Mouse (Mus musculus): ENCODE data around the gene Asb2. TPM values are rescaled to one million over a fixed set of nuclear protein-coding genes. Genes with fewer than 3 reads are reported as not detected.

Gene Asb2
- total RNA-seq, 1 experiment, result 0.27 TPM

GRCm38 (mm10) chr12:103393528-103393927 lies 37.7 kb upstream of the Asb2 start:
- Histone ChIP-seq H3K9ac (ENCODE audit: insufficient read depth, low read depth, low read length, poor library complexity, severe bottlenecking) (no peak overlapping the region), H3K4me1 (ENCODE audit: control insufficient read depth in 2 of 2, insufficient read depth in 2 of 2, low read length in 2 of 2, poor library complexity in 1 of 2) (peaks cover 0 to 3% of the 10 kb centered on the region in 2 experiments; a peak in 1 of 4 replicates), H3K36me3 (ENCODE audit: control insufficient read depth, insufficient read depth, low read length, poor library complexity, severe bottlenecking) (no peaks in the 10 kb centered on the region), H3K27ac (ENCODE audit: insufficient read depth, low read depth, low read length, poor library complexity, severe bottlenecking) (no peak overlapping the region), H3K4me3 (ENCODE audit: insufficient read depth in 1 of 2, low read depth in 1 of 2, low read length in 2 of 2, poor library complexity in 1 of 2, severe bottlenecking in 1 of 2) (no peak overlapping the region), H3K9me3 (ENCODE audit: control insufficient read depth, insufficient read depth, low read depth, low read length) (no peaks in the 10 kb centered on the region)
- in situ Hi-C loops (cut with MboI; ENCODE audit: low sequenced_read_pairs in 2 of 2, unreplicated experiment in 2 of 2), result no loop called here
- DNase-seq (ENCODE audit: low read depth, low spot score), result no peak
- TF ChIP-seq HCFC1 (IDR thresholded peaks at IDR 0.05; ENCODE audit: borderline replicate concordance, insufficient read depth, low read length) (no peak), ZNF384 (IDR thresholded peaks at IDR 0.05; ENCODE audit: low read depth, low read length) (no peak)

- in situ Hi-C loops (cut with MboI; ENCODE audit: low sequenced_read_pairs in 2 of 2, unreplicated experiment in 2 of 2), result no loop called here
- no peak for DNase-seq (ENCODE audit: low read depth, low spot score)
- H3K9ac ChIP-seq (ENCODE audit: insufficient read depth, low read depth, low read length, poor library complexity, severe bottlenecking), result no peak overlapping the region
- TF ChIP-seq HCFC1 (IDR thresholded peaks at IDR 0.05; ENCODE audit: borderline replicate concordance, insufficient read depth, low read length) (no peak), ZNF384 (IDR thresholded peaks at IDR 0.05; ENCODE audit: low read depth, low read length) (no peak), ZC3H11A (IDR thresholded peaks at IDR 0.05; ENCODE audit: borderline replicate concordance, low read depth, low read length) (no peak), CHD2 (IDR thresholded peaks at IDR 0.05; ENCODE audit: low read depth, low read length) (no peak), MAFK (IDR thresholded peaks at IDR 0.05; ENCODE audit: insufficient read depth, low read depth, low read length) (no peak)
- no peak overlapping the region for H3K27ac ChIP-seq (ENCODE audit: insufficient read depth, low read depth, low read length, poor library complexity, severe bottlenecking)
- H3K4me3 ChIP-seq (ENCODE audit: insufficient read depth in 1 of 2, low read depth in 1 of 2, low read length in 2 of 2, poor library complexity in 1 of 2, severe bottlenecking in 1 of 2), result no peak overlapping the region
- H3K36me3 ChIP-seq (ENCODE audit: control insufficient read depth, insufficient read depth, low read length, poor library complexity, severe bottlenecking), result no peaks in the 10 kb centered on the region
- H3K9me3 ChIP-seq (ENCODE audit: control insufficient read depth, insufficient read depth, low read depth, low read length), result no peaks in the 10 kb centered on the region
- H3K4me1 ChIP-seq (ENCODE audit: control insufficient read depth in 2 of 2, insufficient read depth in 2 of 2, low read length in 2 of 2, poor library complexity in 1 of 2), result peaks cover 0 to 3% of the 10 kb centered on the region in 2 experiments; a peak in 1 of 4 replicates
Measured at GRCm38 (mm10) chr12:103391098-103391497, 35.3 kb upstream of the Asb2 start.

- TF ChIP-seq CHD2 (IDR thresholded peaks at IDR 0.05; ENCODE audit: low read depth, low read length) (no peak), ZC3H11A (IDR thresholded peaks at IDR 0.05; ENCODE audit: borderline replicate concordance, low read depth, low read length) (no peak), ZNF384 (IDR thresholded peaks at IDR 0.05; ENCODE audit: low read depth, low read length) (no peak), HCFC1 (IDR thresholded peaks at IDR 0.05; ENCODE audit: borderline replicate concordance, insufficient read depth, low read length) (no peak), MAFK (IDR thresholded peaks at IDR 0.05; ENCODE audit: insufficient read depth, low read depth, low read length) (no peak)
- no peaks in the 10 kb centered on the region for H3K36me3 ChIP-seq (ENCODE audit: control insufficient read depth, insufficient read depth, low read length, poor library complexity, severe bottlenecking)
- peaks cover 0 to 3% of the 10 kb centered on the region in 2 experiments; a peak in 1 of 4 replicates for H3K4me1 ChIP-seq (ENCODE audit: control insufficient read depth in 2 of 2, insufficient read depth in 2 of 2, low read length in 2 of 2, poor library complexity in 1 of 2)
- H3K9ac ChIP-seq (ENCODE audit: insufficient read depth, low read depth, low read length, poor library complexity, severe bottlenecking), result no peak overlapping the region
- no peak for DNase-seq (ENCODE audit: low read depth, low spot score)
- in situ Hi-C loops (cut with MboI; ENCODE audit: low sequenced_read_pairs in 2 of 2, unreplicated experiment in 2 of 2), result no loop called here
- no peak overlapping the region for H3K27ac ChIP-seq (ENCODE audit: insufficient read depth, low read depth, low read length, poor library complexity, severe bottlenecking)
- H3K4me3 ChIP-seq (ENCODE audit: insufficient read depth in 1 of 2, low read depth in 1 of 2, low read length in 2 of 2, poor library complexity in 1 of 2, severe bottlenecking in 1 of 2), result no peak overlapping the region
- H3K9me3 ChIP-seq (ENCODE audit: control insufficient read depth, insufficient read depth, low read depth, low read length), result no peaks in the 10 kb centered on the region
Measured at GRCm38 (mm10) chr12:103389982-103390381, 34.2 kb upstream of the Asb2 start.

GRCm38 (mm10) chr12:103389348-103389727 lies 33.5 kb upstream of the Asb2 start:
- DNase-seq (ENCODE audit: low read depth, low spot score), result no peak
- Histone ChIP-seq H3K4me3 (ENCODE audit: insufficient read depth in 1 of 2, low read depth in 1 of 2, low read length in 2 of 2, poor library complexity in 1 of 2, severe bottlenecking in 1 of 2) (peak overlapping the region; percentile 69 to 80), H3K9ac (ENCODE audit: insufficient read depth, low read depth, low read length, poor library complexity, severe bottlenecking) (peak overlapping the region; percentile 62; the same call in 1 of the 2 replicates), H3K9me3 (ENCODE audit: control insufficient read depth, insufficient read depth, low read depth, low read length) (no peaks in the 10 kb centered on the region), H3K27ac (ENCODE audit: insufficient read depth, low read depth, low read length, poor library complexity, severe bottlenecking) (no peak overlapping the region), H3K4me1 (ENCODE audit: control insufficient read depth in 2 of 2, insufficient read depth in 2 of 2, low read length in 2 of 2, poor library complexity in 1 of 2) (peaks cover 0 to 3% of the 10 kb centered on the region in 2 experiments; a peak in 1 of 4 replicates), H3K36me3 (ENCODE audit: control insufficient read depth, insufficient read depth, low read length, poor library complexity, severe bottlenecking) (no peaks in the 10 kb centered on the region)
- TF ChIP-seq ZC3H11A (IDR thresholded peaks at IDR 0.05; ENCODE audit: borderline replicate concordance, low read depth, low read length), result no peak
- TF ChIP-seq CHD2 (IDR thresholded peaks at IDR 0.05; ENCODE audit: low read depth, low read length), result no peak
- TF ChIP-seq MAFK (IDR thresholded peaks at IDR 0.05; ENCODE audit: insufficient read depth, low read depth, low read length), result no peak
- no peak for TF ChIP-seq HCFC1 (IDR thresholded peaks at IDR 0.05; ENCODE audit: borderline replicate concordance, insufficient read depth, low read length)
- no peak for TF ChIP-seq ZNF384 (IDR thresholded peaks at IDR 0.05; ENCODE audit: low read depth, low read length)
- in situ Hi-C loops (cut with MboI; ENCODE audit: low sequenced_read_pairs in 2 of 2, unreplicated experiment in 2 of 2), result no loop called here

All from ES-E14 (cell line).